Mouse (Mus musculus) retina, adult 2 months (tissue): ENCODE results near the gene Oas1c.

Source experiments
- DNase-seq: peaks from one replicate; pipeline ENCODE4 v3.0.0-alpha.2; 2012; ENCODE audit warnings: low read depth, low spot score

The Oas1c gene

DNA sequence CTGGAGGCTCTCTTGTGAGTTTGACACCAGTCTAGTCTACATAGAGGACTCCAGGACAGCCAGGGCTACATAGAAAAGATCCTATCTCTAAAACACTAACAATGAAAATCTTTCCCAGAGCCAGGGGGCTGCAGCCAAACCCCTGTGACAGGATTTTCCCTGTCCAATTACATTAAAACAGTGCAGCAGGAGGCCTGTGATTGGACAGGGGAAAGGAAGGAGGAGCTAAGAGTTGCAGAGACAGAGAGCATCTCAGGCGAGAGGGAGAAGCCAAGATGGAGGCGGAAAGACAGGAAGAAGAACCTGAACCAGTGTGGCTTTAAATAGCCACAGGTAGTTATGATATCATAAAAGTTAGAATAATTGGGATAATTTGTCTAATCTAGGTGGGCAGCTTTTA is 29.9 kb downstream of the Oas1c start:
- DNase-seq, result no peak

- DNase-seq, result no peak
These were observed 30.7 kb downstream of the Oas1c start for GRCm38 (mm10) chr5:120781646-120782045.

GRCm38 (mm10) chr5:120779922-120780321 is 32.4 kb downstream of the Oas1c start:
- DNase-seq, result no peak

GRCm38 (mm10) chr5:120778941-120779340 is 33.4 kb downstream of the Oas1c start:
- no peak for DNase-seq

GRCm38 (mm10) chr5:120777478-120777877 is 34.8 kb downstream of the Oas1c start, which contains the start of gene Oas3:
TSS of gene Oas3 (minus strand) at chr5:120777661.
- no peak for DNase-seq

DNA sequence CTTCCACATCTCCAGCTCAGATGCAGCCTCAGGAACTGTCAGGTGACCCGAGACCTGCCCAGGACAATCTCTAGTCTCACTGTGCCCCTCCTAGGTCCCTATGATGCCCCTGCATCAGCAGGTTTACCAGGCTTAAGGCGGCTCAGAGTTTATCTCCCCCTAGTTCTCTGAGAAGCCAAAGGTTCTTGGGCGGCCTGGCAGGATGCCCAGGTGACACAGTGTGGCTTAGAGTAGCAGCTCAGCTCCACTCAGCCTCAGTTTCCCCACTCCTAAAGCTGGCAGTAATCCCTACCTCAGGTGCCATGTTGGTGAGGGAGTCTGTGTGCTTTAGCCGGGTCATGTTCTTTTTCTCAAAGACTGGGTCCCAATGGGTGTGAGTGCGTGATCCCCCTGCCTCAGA is 35.5 kb downstream of the Oas1c start:
- DNase-seq, result no peak

- no peak for DNase-seq
These were observed 36.9 kb downstream of the Oas1c start for GRCm38 (mm10) chr5:120775287-120775985.

- no peak for DNase-seq
These were observed 42.9 kb downstream of the Oas1c start for GRCm38 (mm10) chr5:120769396-120769795.

DNA sequence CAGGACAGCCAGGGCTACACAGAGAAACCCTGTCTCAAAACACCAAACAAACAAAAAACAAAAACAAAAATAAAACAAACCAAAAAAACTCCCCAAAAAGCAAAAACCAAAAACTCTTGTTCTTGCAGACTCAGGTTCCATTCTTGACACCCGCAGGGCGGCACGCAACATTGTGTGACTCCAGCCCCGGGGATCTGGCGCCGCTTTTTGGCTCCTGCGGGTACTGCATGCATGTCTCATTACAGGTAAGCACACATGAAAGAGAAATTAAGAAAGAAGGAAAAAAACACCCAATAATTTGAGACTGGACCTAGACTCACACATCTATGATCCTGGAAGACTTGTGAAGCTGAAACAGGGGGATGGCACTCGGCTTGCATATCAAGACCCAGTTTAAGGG is 47.3 kb downstream of the Oas1c start:
- no peak for DNase-seq

GRCm38 (mm10) chr5:120761901-120762300 is 50.4 kb downstream of the Oas1c start:
- no peak for DNase-seq

DNA sequence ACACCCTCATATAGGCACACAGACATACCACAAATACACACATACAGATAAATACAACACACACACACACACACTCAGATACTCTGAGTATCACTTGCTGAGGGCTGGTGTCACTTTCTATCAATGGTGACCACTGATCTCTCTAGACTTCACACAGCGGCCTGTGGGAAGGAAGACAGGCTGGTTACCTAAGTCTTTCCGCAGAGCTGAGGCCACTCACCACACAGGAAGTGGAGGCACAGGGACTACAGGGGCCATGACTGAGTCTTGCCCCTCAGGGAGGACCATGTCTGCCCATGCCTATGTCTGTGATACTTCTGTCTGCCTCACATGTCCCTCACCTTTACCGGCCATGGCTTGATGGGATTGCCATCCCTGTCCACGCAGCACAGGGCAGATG is 58.1 kb downstream of the Oas1c start:
- no peak for DNase-seq

DNA sequence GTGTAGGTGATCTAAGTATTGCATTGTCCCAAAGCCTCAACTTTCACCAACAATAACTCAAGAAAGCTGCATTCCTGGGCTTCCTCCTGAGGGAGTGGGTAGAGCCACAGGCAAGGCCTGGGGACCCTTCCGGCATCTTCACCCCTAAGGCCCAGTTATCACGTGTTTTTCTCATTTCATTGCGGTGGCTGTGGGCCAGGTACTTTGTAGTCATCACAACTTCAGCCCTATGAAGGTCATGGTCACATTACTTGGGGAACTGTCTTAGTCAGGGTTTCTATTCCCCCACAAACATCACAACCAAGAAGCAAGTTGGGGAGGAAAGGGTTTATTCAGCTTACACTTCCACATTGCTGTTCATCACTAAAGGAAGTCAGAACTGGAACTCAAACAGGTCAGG is 59.5 kb downstream of the Oas1c start:
- no peak for DNase-seq

DNA sequence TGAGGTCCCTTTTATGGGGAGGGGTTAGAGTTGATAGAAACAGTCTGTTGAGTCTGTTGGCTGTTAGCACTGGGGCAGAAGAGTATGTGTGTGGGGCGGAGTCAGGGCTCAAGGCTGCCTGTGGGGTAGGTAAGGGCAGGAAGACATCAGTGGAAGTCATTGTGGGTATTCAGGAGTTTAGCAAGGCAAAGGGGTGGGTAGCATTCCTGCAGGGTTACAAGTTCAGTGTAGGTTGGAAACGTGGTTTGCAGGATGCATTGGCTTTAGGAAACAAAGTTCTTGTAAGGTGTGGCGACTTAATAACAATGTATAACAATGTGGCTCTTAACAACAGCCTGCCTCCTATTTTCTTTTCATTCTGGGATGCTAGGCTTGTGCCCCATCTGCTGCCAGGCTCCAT is 61.1 kb downstream of the Oas1c start:
- no peak for DNase-seq
